Mouse (Mus musculus): ENCODE data around the gene Pxk. TPM values are rescaled to one million over a fixed set of nuclear protein-coding genes. Genes with fewer than 3 reads are reported as not detected.

The Pxk gene
- polyA plus RNA-seq, 1 experiment = 45.6 TPM

DNA sequence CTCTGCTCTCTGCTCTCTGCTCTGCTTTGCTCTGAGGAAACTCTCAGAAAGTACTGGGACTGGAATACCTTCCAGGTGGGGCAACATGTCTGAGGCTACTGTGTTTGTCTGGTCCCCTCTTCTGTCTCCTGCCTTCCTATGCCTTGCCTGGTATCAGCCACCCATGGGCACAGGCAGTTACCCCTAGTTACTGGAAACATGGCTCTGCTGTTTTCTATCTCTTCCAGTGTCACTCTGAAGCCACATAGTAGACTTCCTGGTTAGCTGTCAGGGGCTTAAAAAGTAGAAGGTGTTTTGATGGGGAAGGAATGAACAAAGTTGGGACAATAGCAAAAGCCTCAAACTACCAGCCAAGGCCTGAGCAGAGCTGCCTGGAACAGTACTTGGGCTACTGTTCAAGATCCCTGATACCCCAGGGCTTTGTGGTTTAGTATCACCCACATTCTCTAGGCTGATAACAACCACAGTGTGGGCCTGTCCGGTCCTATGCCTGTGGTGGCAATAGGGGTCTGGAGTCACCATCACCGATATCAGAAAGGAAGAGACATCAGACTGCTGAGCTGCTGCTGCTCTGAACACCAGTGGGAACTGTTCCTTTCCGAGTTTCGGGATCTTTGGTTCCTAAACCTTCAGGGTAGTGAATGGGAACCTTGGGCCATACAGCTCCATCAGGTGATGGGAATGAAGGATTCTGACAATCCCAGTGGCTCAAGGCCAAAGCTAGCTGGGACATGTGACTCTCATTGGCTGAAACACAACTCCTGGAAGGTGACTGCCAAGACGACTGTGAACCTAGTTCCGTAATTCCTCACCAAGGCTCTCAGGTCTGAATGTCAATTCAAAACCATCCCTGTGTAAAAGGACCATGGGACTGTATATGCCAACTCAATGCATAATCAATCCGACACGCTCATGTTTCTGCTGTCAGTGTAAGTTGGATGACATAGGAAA is 33.9 kb upstream of the Pxk start:
- H3K27ac ChIP-seq (ENCODE audit: insufficient read depth, low read length) = no peak overlapping the region
- TF ChIP-seq POLR2A (IDR thresholded peaks at IDR 0.05; ENCODE audit: low read depth, low read length) (no peak), CTCF (IDR thresholded peaks at IDR 0.05; ENCODE audit: borderline replicate concordance, insufficient read depth, low read length) (no peak)
- H3K4me3 ChIP-seq (ENCODE audit: insufficient read depth, low read length) = no peak overlapping the region
- no peaks in the 10 kb centered on the region for H3K4me1 ChIP-seq (ENCODE audit: control insufficient read depth, insufficient read depth, low read length)

DNA sequence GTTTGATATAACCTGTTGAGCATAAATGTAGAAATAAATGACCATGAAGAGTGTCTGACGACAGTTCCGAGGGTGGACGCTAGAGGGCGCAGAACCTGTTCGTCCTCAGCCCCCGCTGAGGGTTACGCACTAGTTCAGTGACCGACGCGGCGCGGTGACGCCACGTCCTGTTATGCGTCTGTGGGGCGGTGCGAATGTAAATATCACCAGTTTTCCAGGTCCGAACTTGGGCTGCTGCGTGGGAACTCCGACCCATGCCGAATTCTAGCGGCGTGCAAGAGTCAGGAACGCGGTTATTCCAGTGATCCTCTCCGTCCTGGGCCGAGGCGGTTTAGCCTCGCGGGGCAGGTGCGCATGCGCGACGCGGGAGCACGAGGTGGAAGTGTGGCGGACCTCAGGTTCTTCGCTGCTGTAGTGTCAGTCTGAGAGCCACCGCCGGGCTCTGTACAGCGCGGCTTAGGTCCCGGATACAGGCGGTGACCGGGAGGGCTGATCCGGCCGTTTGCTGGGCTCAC is 17.8 kb upstream of the Pxk start, which contains the start of gene Rpp14:
Gene Rpp14, plus strand, starts transcription at position 203 of the 515 bp plus-strand sequence.
- peak within 1 kb of the TSS; percentile 78 for H3K27ac ChIP-seq (ENCODE audit: insufficient read depth, low read length)
- H3K4me1 ChIP-seq (ENCODE audit: control insufficient read depth, insufficient read depth, low read length) = peaks cover 4% of the 10 kb centered on the region; the same call in 1 of the 2 replicates
- TF ChIP-seq CTCF (IDR thresholded peaks at IDR 0.05; ENCODE audit: borderline replicate concordance, insufficient read depth, low read length) = peak; percentile 96
- TF ChIP-seq POLR2A (IDR thresholded peaks at IDR 0.05; ENCODE audit: low read depth, low read length) = peak; percentile 83
- peak within 1 kb of the TSS; percentile 55 for H3K4me3 ChIP-seq (ENCODE audit: insufficient read depth, low read length)

DNA sequence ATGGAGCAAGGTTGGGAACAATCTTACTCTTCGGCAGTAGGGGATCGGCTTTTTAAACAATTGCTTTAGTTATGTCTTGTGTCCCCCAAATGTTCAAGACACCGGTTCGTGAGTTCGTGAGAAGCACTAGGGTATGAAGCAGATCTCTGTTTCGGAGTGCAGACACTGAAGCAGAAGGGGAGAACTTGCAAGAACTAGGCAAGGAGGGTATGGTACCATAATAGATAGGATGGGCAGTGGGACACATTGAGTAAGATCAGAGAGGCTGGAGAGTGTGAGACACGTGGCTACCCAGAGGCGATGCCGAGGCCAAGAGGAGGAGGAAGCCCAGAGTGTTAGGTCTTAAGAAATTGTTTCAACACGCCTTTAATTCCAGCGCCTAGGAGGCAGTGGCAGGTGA is 17.3 kb upstream of the Pxk start:
- H3K4me3 ChIP-seq (ENCODE audit: insufficient read depth, low read length) = peak overlapping the region; percentile 55
- peaks cover 4% of the 10 kb centered on the region; the same call in 1 of the 2 replicates for H3K4me1 ChIP-seq (ENCODE audit: control insufficient read depth, insufficient read depth, low read length)
- no peak for TF ChIP-seq CTCF (IDR thresholded peaks at IDR 0.05; ENCODE audit: borderline replicate concordance, insufficient read depth, low read length)
- no peak for TF ChIP-seq POLR2A (IDR thresholded peaks at IDR 0.05; ENCODE audit: low read depth, low read length)
- H3K27ac ChIP-seq (ENCODE audit: insufficient read depth, low read length) = peak overlapping the region; percentile 78

DNA sequence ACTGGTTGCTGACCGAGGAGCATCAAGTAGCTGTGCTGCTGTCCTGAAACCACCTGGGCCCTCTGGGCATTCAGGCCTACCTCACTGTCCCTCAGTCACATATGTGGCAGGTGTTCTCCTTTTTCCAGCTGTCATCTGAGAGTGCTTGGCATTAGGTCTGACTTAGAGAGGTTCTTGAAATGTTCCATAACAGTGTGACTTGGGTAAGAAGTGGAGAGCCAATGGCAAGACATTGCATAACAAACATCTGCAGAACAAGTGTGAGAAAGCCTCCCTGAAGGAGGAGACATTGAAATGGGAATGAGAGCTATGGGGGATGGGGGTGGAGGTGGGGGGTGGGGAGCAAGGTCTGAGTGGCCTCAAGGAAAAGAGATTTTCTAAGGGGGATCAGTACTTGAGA is 15.1 kb upstream of the Pxk start:
- H3K27ac ChIP-seq (ENCODE audit: insufficient read depth, low read length) = no peak overlapping the region
- peaks cover 4% of the 10 kb centered on the region; the same call in 1 of the 2 replicates for H3K4me1 ChIP-seq (ENCODE audit: control insufficient read depth, insufficient read depth, low read length)
- no peak overlapping the region for H3K4me3 ChIP-seq (ENCODE audit: insufficient read depth, low read length)
- TF ChIP-seq CTCF (IDR thresholded peaks at IDR 0.05; ENCODE audit: borderline replicate concordance, insufficient read depth, low read length) = no peak
- TF ChIP-seq POLR2A (IDR thresholded peaks at IDR 0.05; ENCODE audit: low read depth, low read length) = no peak

DNA sequence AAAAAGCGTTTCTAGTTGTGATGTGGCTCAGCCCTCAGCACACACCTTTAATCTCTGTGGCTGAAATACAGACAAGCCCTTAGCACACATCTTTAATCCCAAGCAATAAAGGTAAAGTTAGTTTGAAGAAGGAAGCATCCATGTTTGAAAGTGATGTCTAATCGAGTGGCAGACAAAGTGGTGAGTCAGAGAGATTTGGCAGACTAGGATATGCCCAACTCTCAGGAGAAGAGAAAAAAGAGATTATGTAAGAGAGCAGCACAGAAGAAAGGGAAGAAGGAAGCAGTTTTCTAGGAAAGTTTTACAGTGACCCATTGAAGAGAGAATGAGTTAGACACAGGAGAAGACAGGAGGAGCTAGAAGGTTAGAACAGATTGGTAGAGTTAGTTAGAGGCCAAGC is 9.0 kb upstream of the Pxk start:
- Histone ChIP-seq H3K4me3 (ENCODE audit: insufficient read depth, low read length) (no peak overlapping the region), H3K27ac (ENCODE audit: insufficient read depth, low read length) (no peak overlapping the region; the same call in 1 of the 2 replicates), H3K4me1 (ENCODE audit: control insufficient read depth, insufficient read depth, low read length) (peaks cover 5% of the 10 kb centered on the region)
- no peak for TF ChIP-seq CTCF (IDR thresholded peaks at IDR 0.05; ENCODE audit: borderline replicate concordance, insufficient read depth, low read length)
- no peak for TF ChIP-seq POLR2A (IDR thresholded peaks at IDR 0.05; ENCODE audit: low read depth, low read length)

DNA sequence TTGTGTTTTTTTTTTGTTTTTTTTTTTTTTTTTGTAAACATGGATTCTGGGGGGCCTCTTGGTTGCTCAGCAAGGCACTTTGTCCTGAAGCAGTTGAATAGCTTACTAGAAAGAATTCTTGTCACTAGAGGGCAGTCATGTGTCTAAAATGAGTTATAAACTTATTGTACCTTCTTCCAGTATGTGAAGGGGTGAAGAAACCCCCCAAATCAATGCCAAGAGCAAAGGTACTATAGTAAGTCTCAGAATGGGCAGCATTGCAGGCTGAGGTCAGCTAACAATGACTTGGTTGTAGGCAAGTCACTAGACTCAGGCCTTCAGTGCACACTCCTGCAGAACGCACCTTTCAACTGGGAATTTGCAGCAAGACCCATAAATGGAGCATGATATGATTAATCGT is 5.4 kb upstream of the Pxk start:
- H3K4me1 ChIP-seq (ENCODE audit: control insufficient read depth, insufficient read depth, low read length) = peaks cover 16% of the 10 kb centered on the region
- TF ChIP-seq POLR2A (IDR thresholded peaks at IDR 0.05; ENCODE audit: low read depth, low read length) (no peak), CTCF (IDR thresholded peaks at IDR 0.05; ENCODE audit: borderline replicate concordance, insufficient read depth, low read length) (no peak)
- H3K27ac ChIP-seq (ENCODE audit: insufficient read depth, low read length) = no peak overlapping the region
- no peak overlapping the region for H3K4me3 ChIP-seq (ENCODE audit: insufficient read depth, low read length)

DNA sequence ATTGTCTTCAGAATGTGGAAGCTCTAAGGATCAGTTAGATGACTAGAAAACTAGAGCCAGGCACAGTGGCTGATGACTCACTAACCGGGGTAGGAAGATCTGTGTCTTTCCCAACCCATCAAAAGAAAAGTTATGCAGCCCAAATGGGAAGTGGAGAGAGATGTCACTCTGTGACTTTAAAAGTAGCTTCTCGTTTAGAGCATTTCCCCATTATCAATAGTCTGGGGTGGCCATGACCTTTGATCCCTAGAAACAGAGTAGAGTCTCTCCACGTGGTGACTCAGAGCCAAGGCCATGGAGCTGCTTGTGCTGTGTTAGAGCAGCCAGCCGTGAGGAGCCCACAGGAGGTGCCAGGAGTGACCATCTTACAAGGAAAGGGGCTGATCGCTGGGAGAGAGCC is 4.6 kb upstream of the Pxk start:
- H3K4me1 ChIP-seq (ENCODE audit: control insufficient read depth, insufficient read depth, low read length) = peaks cover 16% of the 10 kb centered on the region

DNA sequence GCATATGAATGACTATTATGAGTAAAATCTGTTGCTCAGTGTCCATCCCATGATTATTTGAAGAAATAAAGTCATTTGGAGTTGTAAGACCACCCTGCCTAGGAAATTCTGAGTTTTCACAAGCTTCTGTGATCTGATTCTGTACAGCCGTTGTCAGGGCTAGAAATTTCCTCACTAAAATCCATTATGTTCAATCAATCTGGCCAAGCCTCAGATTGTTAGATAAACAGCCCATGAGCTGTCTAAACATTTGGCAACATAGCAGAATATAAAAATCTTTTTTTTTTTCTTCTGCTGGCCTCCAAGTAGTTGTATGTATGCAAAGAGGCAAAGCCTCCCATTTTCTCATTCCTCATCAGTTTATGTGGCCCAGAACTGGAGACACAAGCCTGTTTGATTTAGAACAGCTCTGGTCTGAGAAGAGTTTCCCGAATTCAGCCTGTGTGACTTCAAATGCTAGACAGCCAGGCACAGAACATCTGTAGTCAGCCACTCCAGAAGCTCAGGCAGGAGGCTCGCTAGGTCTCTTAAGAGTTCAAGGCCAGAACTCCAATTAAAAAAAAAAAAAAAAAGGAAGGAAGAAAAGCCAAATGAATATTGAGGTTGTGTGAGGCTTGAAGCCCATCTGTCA is 3.0 kb upstream of the Pxk start:
- no peak for TF ChIP-seq CTCF (IDR thresholded peaks at IDR 0.05; ENCODE audit: borderline replicate concordance, insufficient read depth, low read length)
- TF ChIP-seq POLR2A (IDR thresholded peaks at IDR 0.05; ENCODE audit: low read depth, low read length) = no peak
- no peak overlapping the region for H3K27ac ChIP-seq (ENCODE audit: insufficient read depth, low read length)
- no peak overlapping the region for H3K4me3 ChIP-seq (ENCODE audit: insufficient read depth, low read length)
- peaks cover 23% of the 10 kb centered on the region for H3K4me1 ChIP-seq (ENCODE audit: control insufficient read depth, insufficient read depth, low read length)

More for the DNA sequence above, 4.6 kb upstream of the Pxk start:
- TF ChIP-seq CTCF (IDR thresholded peaks at IDR 0.05; ENCODE audit: borderline replicate concordance, insufficient read depth, low read length) (no peak), POLR2A (IDR thresholded peaks at IDR 0.05; ENCODE audit: low read depth, low read length) (no peak)
- Histone ChIP-seq H3K27ac (ENCODE audit: insufficient read depth, low read length) (no peak overlapping the region), H3K4me3 (ENCODE audit: insufficient read depth, low read length) (no peak overlapping the region)

DNA sequence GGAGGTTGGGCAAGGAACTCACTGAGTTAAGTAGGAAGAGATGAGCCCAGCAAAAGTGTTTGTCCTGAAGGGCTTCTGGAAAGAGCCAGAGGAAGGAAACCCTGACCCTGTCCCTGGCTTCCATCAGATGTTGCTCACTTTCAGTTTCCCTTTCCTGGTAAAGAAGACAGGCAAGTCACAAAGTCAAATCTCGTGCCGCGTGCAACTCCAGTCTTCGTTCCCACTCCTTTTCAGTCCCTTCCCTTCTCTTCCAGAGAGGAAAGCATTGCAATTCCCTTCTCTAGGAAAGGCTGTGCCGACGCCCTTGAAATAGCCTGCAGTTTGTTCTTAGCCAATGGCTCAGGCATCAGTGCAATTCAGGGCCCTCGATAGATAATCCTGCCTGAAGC is 2.5 kb upstream of the Pxk start:
- no peak overlapping the region for H3K4me3 ChIP-seq (ENCODE audit: insufficient read depth, low read length)
- peaks cover 23% of the 10 kb centered on the region for H3K4me1 ChIP-seq (ENCODE audit: control insufficient read depth, insufficient read depth, low read length)
- no peak overlapping the region for H3K27ac ChIP-seq (ENCODE audit: insufficient read depth, low read length)
- TF ChIP-seq CTCF (IDR thresholded peaks at IDR 0.05; ENCODE audit: borderline replicate concordance, insufficient read depth, low read length) = no peak
- TF ChIP-seq POLR2A (IDR thresholded peaks at IDR 0.05; ENCODE audit: low read depth, low read length) = no peak

DNA sequence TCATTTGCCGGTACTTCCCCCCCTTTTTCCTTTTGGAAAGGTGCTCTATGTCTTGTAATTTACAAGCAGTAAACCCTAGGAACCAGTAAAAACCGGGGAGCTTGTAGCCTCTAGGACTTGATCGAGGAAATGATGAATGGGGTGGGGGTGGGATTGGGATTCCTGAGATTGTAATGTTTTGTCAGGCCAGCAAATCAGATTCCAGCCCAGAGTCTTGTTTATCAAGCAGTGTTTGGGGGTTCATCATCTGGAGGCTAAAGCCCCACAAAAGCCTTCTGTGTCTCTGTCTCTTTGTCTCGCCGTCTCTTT is 630 bp downstream of the Pxk start:
- TF ChIP-seq CTCF (IDR thresholded peaks at IDR 0.05; ENCODE audit: borderline replicate concordance, insufficient read depth, low read length) (no peak), POLR2A (IDR thresholded peaks at IDR 0.05; ENCODE audit: low read depth, low read length) (no peak)
- peaks cover 22% of the 10 kb centered on the region for H3K4me1 ChIP-seq (ENCODE audit: control insufficient read depth, insufficient read depth, low read length)
- H3K4me3 ChIP-seq (ENCODE audit: insufficient read depth, low read length) = peak overlapping the region; percentile 100
- H3K27ac ChIP-seq (ENCODE audit: insufficient read depth, low read length) = peak overlapping the region; percentile 86

Measured in embryonic fibroblast, embryonic 13.5 days (primary cell).